Mouse (Mus musculus) heart, adult 2 months (tissue): ENCODE results near the gene Myd88.

Experiments
- CTCF ChIP-seq: fragments of 200-600 bp; IDR thresholded peaks from 2 replicates; pipeline ENCODE4 v1.8.1; 2022; ENCODE audit warnings: antibody characterized with exemption, mild to moderate bottlenecking, moderate library complexity
- EP300 ChIP-seq: fragments of 200-500 bp; IDR thresholded peaks from 2 replicates; pipeline ENCODE4 v1.6.1; 2011; ENCODE audit warnings: low read depth, low read length, control low read depth; ENCODE audit not compliant: insufficient read depth
- POLR2A ChIP-seq: fragments of 200-500 bp; IDR thresholded peaks from 2 replicates; pipeline ENCODE4 v1.6.1; 2011; ENCODE audit warnings: mild to moderate bottlenecking, low read depth, low read length, control low read depth; ENCODE audit not compliant: insufficient read depth

GRCm38 (mm10) chr9:119365284-119365683, 24.1 kb upstream of the Myd88 start, which contains the start of gene Slc22a14:
- TF ChIP-seq EP300 (no peak), CTCF (no peak), POLR2A (no peak)
